Mouse (Mus musculus) urinary bladder, adult 18-20 months (tissue): Measurements from ENCODE around the gene Kifc3.
A peak's percentile ranks its signal among the peaks of the same experiment; 100 is the strongest.

Source experiments
- DNase-seq, 2 experiments: peaks; one replicate each; pipeline ENCODE4 v3.0.0; 2022; ENCODE audit warnings: low spot score in 2 of 2, mixed read lengths in 2 of 2

Gene Kifc3

DNA sequence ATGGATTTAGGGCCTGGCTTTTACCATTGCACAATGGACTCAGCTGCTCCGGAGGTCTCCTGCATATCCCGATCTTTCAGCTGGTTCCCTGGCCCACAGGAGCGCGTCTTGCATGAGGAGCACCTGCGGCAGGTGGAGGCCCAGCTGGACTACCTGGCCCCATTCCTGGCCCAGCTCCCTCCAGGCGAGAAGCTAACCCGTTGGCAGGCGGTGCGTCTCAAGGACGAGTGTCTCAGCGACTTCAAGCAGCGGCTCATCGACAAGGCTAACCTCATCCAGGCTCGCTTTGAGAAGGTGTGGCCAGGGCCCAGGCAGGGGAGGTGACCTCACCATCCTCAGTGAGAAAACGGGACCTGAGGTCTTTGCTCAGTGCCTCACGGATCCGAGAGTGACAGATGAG is 126.5 kb downstream of the Kifc3 start:
- DNase-seq: no peak

DNA sequence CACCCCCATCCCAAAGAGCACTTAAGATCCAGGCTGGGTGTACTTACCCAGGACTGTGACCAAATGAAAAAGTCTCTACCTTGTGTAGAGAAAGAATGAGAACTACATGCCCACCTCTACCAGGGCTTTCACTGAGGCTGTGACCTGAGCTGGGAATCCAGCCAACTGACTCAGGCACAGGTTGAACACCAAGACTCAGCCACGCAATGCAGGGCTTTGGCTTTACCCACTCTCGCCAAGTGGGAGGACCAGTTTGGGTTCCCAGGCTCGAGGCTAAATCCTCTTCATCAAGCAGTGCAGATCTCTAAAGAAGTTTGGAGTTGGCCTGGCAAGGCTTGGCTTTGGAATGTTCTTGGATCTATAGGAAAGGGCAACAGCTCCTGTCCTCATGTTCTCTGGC is 127.1 kb downstream of the Kifc3 start:
- no peak for DNase-seq

- DNase-seq: peak in 1 of 2 experiments; percentile 31
Measured at GRCm38 (mm10) chr8:95067582-95067981, 135.0 kb downstream of the Kifc3 start.

DNA sequence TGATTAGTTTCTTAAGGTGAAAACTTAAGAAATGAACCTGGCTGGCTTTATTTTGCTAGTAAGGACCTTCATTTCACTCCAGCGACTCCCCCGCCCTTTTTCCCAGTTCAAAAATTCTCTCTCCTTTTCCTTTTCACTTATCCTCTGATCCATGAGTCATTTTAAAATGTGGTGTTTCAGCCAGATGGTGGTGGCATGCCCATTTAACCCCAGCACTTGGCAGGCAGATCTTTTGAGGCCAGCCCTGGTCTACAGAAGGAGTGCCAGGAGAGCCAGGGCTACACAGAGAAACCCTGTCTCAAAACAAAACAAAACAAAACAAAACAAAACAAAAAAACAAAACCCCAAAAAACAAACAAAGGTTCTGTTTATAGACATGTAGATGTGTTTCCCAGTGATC is 138.1 kb downstream of the Kifc3 start:
- DNase-seq: no peak

DNA sequence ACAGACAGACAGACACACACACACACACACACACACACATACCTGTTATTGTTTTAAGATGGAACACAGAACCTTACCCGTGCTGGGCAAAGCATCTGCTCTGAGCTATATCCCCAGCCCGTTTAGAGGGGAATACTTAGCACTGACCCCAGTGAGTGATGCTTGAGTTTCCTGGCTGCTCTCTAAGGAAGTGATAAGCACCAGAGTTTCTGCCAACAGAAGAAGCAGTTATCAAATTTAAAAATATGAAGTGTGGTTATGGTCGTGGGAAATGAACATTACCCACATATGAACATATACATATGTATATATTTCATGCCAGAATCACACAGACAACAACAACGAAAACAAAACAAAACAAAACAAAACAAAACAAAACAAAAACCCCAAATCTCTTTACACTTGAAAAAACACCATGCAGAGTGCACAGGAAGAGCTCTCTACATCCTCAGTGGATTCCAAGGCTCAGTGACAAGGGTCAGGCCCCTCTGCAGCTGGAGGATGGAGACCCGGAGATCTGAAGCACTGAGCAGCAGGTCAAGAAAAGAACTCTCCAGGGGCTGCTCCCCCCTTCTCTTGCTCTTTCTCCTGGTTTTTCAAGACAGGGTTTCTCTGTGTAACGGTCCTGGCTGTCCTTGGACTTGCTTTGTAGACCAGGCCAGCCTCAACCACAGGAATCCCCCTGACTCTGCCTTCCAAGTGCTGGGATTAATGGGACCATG is 142.6 kb downstream of the Kifc3 start:
- DNase-seq: no peak

- no peak for DNase-seq
Measured at GRCm38 (mm10) chr8:95058661-95059060, 144.0 kb downstream of the Kifc3 start.

DNA sequence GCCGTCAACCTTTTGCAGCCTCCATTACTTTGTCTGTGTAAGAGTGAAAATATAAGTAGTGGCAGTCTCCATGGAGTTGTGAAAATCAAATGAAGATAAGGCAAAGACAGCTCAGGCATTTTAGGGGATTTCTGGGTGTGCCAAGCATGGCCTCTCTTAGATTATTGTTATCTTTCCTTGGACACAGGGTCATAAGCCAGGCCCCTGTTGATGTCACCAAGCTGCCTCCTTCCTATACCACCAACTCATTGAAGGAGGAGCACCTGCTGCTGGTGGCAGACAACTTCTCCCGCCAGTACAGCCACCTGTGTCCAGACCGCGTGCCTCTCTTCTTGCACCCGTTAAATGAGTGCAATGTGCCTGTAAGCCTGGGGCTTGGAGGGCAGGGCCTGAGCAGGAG is 146.2 kb downstream of the Kifc3 start:
- DNase-seq: no peak

DNA sequence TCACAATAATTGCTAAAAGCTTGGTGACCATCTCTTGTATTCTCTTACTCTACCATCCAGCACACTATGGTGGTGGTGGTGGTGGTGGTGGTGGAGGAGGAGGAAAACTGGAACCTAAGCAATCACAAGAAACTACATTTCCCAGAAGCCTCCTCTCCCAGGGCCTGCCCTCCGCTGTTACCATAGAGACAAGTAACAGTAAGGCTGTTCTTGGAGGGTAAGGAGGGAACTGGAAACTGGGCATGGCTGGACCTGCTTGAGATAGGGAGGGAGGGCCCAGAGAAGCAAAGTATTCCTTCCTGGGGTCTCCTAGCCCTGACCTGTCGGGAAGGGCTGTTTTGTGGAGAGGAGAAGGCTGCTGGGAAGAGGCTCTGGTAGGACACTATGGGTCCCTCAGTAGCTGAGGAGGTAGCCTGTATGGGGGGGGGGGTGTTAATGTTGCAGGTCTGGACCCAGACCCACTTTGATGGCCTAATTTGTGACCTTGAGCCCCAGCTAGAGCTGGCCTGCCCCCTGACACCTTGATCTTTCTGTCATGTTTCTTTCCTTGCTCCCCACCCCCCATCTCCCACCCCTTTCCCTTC is 147.6 kb downstream of the Kifc3 start, which contains the start of gene Drc7:
TSS of gene Drc7 (plus strand) at position 177 of the 584 bp plus-strand sequence.
- no peak for DNase-seq

GRCm38 (mm10) chr8:95054438-95054837 is 148.2 kb downstream of the Kifc3 start:
- no peak for DNase-seq
